Mouse (Mus musculus) cerebellum, adult (tissue): ENCODE data around the gene Ppm1a.
A peak's percentile ranks its signal among the peaks of the same experiment; 100 is the strongest.

Experiments used
- ATAC-seq: cut with Nextera tagmentation; 2 replicates; pipeline ENCODE4 v1.9.2; 2017; ENCODE audit warnings: mild to moderate bottlenecking, moderate library complexity, mixed read lengths; ENCODE audit not compliant: insufficient number of reproducible peaks, low FRiP score, low TSS enrichment

Ppm1a gene

DNA sequence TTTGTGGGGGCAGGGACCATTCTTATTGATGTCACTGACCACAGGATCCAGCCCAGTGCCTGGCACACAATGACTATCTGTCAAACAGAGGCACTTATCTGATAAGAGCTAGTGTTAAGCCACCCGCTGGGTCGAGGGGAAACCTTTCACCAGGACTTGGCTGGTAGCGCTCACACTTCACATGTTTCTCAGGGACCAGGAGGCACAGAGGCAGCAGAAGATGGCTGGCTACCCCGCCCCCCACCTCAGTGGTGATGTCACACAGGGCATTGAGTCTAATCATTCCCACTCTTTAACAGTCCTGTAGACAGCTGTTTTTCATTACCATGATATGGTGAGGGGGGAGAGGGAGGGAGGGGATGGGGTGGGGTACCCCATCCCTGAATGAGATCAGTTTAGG is at the start of gene Ppm1a:
Ppm1a (plus strand) TSS at position 370 of the 400 bp plus-strand sequence.
- ATAC-seq: no peak

DNA sequence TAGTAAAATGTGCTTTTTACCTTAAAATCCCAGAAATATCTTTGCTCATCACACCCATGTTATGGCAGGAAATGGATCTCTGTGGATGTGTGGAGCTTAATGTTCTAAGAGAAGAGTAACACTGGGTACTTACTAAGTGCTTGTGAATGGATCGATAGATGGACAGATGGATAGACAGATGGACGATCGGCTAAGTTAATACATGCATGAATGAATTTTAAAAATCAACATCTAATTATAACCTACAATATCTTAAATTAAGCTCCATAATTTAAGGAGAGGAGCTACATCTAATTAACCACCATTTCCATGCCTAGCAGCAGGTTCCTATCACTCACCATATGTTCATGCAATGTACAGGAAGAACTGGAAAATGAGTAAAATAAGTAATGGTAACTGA is 47.3 kb upstream of the Ppm1a start:
- no peak for ATAC-seq

GRCm38 (mm10) chr12:72714896-72715295 is 42.4 kb upstream of the Ppm1a start:
- ATAC-seq: no peak

DNA sequence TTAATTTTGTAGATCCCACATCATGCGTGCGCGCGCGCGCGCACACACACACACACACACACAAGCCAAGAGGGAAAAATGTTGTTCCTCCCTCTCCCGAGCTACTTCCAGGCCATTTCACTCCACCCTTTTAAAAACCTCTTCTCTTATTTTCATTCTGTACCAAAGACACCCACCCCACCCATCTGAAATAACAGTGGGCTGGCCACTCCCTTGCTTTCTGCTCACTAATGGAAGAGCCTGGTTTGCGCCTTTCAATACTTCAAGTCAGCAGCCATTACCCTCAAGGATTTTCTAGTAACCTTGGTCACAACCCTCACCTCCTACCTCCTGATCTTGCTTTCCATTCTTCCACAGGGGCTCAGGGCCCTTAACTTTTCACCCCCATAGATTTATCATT is 41.4 kb upstream of the Ppm1a start:
- ATAC-seq: no peak

DNA sequence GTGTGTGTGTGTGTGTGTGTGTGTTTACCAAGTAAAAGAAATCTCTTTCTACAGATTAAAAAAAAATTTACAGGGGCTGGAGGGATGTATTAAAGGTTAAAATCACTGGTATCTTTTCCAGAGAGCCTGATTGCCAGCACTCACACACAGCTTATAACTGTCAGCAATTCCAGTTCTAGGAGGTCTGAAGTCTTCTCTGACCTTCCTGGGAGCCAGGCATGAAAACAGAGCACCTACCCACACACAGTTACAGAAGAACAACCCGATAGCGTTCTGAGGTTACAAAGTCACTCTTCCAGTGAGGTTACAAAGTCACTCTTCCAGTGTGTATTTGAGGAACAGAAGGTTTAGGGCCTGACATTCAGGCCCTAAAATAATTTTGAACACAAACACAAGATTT is 38.2 kb upstream of the Ppm1a start:
- no peak for ATAC-seq

- no peak for ATAC-seq
Measured at GRCm38 (mm10) chr12:72719452-72720087, 37.7 kb upstream of the Ppm1a start.

- ATAC-seq: no peak
Measured at GRCm38 (mm10) chr12:72721710-72722109, 35.5 kb upstream of the Ppm1a start.

- no peak for ATAC-seq
Measured at GRCm38 (mm10) chr12:72723965-72724364, 33.3 kb upstream of the Ppm1a start.

GRCm38 (mm10) chr12:72727021-72727420 is 30.2 kb upstream of the Ppm1a start:
- ATAC-seq: no peak

- ATAC-seq: no peak
Measured at GRCm38 (mm10) chr12:72727611-72728010, 29.6 kb upstream of the Ppm1a start.

- no peak for ATAC-seq
Measured at GRCm38 (mm10) chr12:72734112-72734511, 23.1 kb upstream of the Ppm1a start.

DNA sequence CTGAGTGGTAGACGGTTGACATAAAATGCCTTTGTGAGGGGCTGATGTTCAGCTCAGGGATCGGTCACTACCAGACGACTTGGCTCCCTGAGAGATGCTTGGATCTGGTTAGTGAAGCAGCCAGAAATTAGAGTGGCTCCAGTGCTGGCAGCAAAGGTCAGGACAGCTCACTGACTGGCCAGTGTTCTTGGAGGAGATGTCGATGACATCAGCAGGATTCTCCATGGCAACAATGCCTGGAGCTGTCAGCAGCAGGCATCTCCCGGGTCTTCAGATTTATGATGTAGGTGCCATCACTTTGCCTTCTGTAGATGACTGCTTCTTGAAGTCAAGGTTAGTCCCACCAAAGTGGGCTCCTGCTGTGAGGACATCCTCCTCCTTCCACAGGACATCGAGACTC is 16.1 kb upstream of the Ppm1a start:
- ATAC-seq: no peak

GRCm38 (mm10) chr12:72744803-72745360 is 12.4 kb upstream of the Ppm1a start:
- ATAC-seq: no peak

- no peak for ATAC-seq
Measured at GRCm38 (mm10) chr12:72745486-72745885, 11.8 kb upstream of the Ppm1a start.

- no peak for ATAC-seq
Measured at GRCm38 (mm10) chr12:72748341-72748740, 8.9 kb upstream of the Ppm1a start.

DNA sequence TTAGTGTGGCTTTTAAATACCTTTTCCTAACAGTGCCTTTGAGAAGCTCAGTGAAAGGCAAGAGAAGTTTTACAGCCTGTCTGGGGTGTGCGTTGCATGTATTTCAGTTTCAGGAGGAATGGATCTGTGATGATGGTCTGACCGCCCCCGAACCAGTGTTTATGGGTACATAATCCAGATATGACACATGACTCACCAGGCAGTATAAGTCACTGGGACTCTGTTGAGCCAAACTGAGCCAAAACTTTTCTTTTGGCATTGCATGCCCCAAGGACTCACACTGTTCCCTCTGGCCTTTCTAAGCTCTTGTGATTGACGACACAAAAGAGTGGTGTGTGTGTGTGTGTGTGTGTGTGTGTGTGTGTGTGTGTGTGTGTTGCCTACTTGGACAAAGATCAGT is 8.4 kb upstream of the Ppm1a start:
- no peak for ATAC-seq

DNA sequence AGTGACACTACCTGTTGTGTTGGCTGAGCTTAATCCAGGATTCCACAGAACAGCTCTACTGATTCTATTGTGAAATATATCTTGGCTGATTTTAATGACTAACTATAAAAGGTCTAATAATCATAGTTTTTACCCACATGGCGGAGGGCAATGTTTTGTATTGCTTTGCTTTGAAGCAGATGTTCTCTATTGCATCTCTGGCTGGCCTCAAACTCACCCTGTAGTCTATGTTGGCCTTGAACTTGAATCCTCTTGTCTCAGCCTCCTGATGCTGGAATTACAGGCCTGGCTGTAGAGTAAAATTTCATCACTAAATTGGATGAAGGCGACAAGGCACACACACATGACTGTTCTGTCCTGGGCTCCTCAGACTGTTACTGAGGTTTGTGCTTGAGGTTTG is 7.8 kb upstream of the Ppm1a start:
- no peak for ATAC-seq

GRCm38 (mm10) chr12:72750016-72750415 is 7.2 kb upstream of the Ppm1a start:
- ATAC-seq: no peak

DNA sequence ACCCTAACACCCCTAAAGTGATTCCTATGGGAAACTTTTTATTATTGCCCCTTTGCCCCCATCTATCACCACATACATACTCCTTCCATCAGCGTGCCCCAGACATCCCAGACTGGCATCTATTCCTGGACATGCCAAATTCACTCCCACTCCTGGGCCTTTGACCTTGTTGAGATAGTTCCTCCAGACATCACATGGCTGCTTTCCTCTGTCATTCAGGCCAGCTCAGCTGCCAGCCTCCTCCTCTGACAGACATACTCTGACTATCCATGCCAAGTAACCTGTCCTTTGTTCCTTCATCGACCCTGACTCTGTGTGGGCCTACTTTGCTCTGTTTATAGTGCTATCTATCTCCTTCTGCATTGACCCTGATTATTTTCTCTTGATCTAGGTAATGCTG is 6.6 kb upstream of the Ppm1a start:
- no peak for ATAC-seq

DNA sequence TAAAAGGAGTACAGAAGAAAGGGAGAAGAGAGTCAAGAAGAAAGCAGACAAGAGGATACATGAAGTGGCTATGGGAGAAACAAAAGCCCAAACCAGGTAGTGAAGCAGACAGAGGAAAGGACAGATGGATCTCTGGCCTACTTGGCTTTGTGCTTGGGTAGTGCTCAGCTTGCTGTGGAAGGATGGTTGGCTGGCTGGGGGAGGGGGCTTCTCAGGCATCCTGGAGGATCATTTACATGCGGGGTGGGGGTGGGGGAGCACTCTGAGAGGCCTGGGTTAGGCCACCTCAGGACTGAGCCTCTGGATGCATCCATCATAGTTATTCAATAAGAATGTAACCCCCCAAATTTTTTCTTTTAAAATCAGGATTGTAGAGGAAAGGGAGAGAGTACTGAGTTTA is 341 bp downstream of the Ppm1a start:
- ATAC-seq: no peak

DNA sequence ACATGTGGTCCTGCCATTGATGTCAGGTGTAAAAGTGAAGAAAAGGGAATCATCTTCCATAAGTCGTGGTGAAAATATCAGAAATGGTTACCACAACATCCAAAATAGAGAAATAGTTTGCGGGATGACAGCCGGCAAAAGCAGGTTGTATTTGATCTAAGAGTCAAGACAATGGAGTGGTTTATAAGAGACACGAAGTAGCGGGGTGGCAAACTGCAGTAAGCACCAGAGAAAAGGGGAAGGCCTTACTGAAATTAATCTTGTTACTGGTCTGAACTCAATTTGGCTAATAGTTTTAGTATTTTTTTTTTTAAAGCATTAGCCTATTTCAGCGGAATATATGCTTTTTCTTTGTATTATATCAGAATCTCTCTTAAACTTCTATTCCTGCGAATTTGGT is 2.7 kb downstream of the Ppm1a start:
- no peak for ATAC-seq

- peak; percentile 87 for ATAC-seq
Measured at GRCm38 (mm10) chr12:72760376-72761229, 3.3 kb downstream of the Ppm1a start.
